Mouse (Mus musculus): ENCODE measurements at regions not wholly inside any gene's neighbourhood (a gene's known extent, or its start where the extent isn't known, plus 50 kb on each side); places are given as distances from the start of the nearest gene placed in this dataset.

DNA sequence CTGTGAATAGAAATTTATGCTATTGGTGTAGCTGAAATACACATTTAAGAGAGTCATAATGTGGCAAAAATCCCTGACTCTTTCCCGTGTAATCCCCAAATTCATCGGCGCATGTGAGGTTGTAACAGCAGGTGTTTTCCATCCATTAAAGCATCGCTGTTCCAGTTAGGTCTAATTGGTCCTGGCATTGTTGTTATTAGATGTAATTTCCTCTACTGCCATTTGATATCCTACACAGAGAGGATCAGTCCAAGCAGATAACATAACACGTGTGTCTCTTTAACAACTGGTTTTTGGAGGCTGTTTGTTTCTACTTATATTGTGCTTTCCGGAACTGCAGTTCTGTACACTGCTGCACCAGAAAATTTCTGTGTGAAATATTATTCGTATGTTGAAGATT lies 101.8 kb downstream of the Vgll3 start:
- intact Hi-C loops (cut with DNase I): no loop called here
- DNase-seq: no peak

DNA sequence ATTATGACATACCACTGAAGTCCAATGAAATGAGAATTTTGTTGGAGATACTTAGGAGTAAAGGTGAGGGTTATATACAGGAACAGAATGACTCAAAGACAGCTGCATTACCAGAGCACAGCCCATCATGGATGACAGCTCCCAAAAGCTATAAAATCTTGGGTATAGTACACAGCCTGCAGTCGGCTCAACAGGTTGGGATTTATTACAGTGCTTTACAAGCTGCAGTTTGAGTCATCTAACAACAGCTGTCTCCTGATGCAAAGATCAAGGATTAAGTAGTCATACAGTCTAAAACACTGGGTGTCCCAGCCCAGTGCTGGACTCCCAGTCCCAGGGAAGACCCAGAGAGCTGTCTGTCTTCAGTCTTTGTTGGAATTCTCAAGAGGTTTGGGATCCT lies 110.9 kb downstream of the Vgll3 start:
- no peak for DNase-seq
- intact Hi-C loops (cut with DNase I): no loop called here

DNA sequence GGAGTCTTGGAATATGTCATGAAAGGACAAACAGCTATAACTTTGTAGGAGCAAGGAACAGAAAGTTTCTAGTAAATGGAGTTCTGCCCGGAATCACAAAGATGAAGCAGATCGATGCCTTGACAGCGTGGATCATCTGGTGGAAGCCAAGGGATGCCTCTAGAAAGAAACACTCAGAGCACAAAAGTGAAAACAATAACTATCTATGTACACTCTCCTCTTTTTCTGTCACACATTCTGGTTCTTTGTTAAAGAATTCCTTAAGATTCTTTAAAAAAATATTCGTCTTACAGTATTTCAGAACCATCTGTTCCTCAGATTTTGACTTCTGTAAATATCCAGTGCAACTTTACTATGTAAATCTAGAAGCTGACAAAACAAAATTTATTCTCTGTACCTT lies 148.8 kb downstream of the Vgll3 start:
- intact Hi-C loops (cut with DNase I): no loop called here
- no peak for DNase-seq

DNA sequence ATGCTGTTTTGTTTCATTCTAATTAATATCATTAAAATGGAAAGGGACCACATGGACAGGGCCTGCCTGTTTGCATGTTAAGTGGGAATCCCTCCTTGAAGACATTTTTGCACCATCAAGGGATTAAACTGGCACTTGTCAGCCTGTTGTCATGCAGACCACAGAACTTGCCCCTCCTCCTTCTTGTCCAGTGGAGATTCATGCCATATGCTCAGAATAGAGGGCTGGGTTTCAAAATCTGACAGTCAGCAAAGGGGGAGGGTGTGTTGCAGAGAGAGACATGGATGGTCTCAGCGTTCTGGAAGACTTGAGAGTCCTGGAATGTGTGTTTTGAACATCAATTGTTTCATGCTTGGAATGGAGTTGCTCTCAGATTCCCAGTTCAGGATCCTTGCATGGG lies 149.2 kb downstream of the Vgll3 start:
- no peak for DNase-seq
- intact Hi-C loops (cut with DNase I): no loop called here

DNA sequence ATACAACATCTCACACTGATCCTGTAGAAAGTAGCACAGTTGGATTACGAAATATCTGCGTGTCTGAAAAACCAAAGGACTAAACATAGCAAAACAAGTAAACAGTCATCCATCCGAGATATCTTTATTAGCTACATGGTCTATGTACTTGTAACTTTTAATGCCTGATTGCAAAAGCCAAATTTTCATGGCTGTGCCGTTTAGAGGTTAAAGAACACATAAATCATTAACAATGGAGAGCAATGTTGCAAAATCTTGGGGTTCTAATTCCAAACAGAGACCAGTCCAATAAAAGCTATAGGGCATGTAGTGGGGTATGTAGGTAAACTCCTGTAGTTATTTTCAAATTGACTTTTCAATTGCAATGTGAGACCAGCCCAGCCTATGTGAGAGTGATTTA lies 162.0 kb downstream of the Vgll3 start:
- intact Hi-C loops (cut with DNase I): no loop called here
- no peak for DNase-seq

DNA sequence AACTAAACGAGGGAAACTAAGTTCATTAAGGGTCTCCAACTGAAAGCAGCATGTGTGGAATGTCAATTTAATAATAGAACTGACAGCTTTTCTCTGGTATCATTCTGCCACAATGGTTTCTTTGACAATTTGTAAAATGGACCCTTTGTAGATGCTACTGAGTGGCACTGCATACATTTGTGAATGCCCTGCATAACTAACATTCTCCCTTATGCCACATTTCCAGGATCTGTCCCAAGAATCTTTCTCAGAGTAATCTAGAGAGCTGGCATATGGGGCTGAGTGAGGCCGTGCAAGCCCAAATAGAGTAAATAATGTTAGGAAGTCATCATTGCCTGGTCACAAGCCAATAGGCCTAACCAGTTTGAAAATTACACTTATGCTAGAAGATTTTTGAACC lies 172.1 kb downstream of the Vgll3 start:
- intact Hi-C loops (cut with DNase I): no loop called here
- no peak for DNase-seq

DNA sequence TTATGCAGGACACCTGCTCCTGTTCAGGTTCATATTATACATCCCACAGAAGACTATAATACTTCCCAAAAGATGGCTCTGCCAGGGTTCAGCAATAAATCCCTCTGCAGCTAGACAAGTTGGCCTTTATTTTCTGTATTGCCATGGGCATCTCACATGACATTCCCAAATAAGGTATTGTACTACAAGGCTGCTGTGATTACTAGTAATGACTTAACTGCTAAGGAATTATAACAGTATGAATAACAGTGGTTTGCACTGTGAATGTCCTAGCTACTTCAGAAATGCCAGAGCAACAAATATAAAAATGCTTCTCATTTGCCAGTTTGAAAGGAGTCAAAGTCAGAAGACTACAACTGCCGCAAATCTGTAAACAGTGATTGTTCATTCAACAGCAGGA lies 184.3 kb downstream of the Vgll3 start:
- DNase-seq: no peak

DNA sequence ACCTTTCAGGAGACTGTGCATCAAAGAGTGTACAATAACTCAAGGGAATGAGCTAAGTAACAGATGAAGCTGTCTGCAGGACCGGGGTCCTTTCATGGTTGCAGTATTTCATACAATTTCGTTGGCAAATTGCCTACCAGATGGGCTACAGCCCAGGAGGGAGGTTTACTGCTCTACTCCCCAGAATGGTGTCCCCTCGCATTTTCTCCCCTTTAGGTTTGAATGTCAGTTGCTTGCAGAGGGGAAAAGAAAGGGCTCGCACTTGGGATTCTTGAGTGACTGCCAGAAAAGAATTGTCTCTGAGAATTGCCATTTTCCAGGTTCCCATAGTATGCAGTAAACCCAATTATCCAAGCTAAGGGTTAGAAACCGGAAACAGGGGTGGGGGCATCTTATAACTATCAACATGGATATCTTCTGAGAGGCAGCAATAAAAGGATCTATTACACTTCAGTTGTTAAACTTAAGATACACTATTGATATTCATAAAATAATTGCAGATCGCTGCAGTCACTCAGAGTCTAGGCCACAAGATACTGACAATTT lies 185.7 kb downstream of the Vgll3 start:
- intact Hi-C loops (cut with DNase I): no loop called here

More for the DNA sequence above, 184.3 kb downstream of the Vgll3 start:
- intact Hi-C loops (cut with DNase I): no loop called here

DNA sequence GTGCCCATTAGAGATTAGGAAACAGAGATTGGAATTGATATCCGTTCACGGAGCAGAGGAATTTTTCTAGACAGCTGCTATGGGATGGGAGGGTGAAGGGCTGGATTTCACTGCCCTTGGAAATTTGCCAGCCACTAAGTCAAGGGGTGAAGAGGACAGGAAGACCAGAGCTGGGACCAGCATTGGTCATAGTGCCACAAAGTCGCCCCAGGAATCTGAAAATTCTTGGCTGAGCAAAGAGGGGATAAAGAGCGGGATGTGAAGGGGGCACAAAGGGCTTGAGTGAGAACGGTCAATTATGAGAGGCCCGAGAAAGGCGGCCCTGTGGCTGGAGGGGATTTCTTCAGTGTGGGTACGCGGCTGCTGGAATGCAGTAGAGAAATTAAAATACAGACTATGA lies 189.6 kb downstream of the Vgll3 start:
- no peak for DNase-seq
- intact Hi-C loops (cut with DNase I): loop anchor here (5.0 kb wide), 1 partner anchor 217 kb away; no protein-coding TSS in a partner anchor

More for the DNA sequence above, 185.7 kb downstream of the Vgll3 start:
- DNase-seq: no peak

DNA sequence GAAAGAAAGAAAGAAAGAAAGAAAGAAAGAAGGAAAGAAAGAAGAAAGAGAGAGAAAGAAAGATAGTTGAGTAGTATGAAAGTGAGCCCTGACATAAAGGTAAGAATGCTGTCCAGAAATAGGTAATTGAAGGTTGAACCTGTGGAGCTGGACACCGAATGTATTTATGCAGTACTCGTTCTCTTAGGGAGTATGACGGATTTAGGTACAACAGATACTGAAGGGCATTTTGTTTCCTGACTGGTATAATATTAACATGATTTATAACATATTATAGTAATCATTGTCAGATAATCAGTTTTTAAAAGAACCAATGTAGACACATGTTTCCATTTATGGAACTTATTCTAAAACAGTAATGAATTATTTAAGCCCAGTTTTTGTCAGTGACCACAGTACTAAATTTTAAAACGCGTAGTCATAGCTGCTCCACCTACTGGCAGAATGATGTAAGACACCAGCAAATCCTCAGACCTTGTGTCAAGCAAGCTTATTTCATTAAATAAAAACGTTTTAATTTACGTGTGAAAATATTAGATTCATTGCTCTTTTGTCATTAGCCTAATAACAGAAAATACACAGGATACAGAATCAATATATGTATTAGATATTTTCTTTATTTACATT lies 191.0 kb downstream of the Vgll3 start:
- peak; percentile 40 to 62 for DNase-seq
- intact Hi-C loops (cut with DNase I): loop anchor here (2.0 to 5.0 kb wide), 2 partner anchors 219 to 377 kb away; no protein-coding TSS in a partner anchor

DNA sequence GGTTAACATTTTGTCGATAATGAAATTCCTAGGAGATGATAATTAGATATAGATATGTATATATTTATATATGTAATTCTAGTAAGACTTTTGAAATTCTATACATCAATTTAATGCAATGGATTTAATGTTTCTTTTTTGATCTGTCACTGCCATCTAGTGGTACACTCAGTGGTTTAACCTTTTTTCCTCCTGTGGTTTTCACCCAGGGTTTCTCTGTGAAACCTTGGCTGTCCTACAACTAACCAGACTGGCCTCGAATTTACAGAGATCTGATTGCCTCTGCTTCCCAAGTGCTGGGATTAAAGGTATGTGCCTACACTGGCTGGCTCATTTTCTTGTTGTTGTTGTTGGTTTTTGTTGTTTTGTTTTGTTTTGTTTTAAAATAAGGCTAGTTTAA lies 198.6 kb downstream of the Vgll3 start:
- intact Hi-C loops (cut with DNase I): loop anchor here (2.0 to 5.0 kb wide), 2 partner anchors 296 to 383 kb away; no protein-coding TSS in a partner anchor
- DNase-seq: peak in 1 of 2 experiments; percentile 9

DNA sequence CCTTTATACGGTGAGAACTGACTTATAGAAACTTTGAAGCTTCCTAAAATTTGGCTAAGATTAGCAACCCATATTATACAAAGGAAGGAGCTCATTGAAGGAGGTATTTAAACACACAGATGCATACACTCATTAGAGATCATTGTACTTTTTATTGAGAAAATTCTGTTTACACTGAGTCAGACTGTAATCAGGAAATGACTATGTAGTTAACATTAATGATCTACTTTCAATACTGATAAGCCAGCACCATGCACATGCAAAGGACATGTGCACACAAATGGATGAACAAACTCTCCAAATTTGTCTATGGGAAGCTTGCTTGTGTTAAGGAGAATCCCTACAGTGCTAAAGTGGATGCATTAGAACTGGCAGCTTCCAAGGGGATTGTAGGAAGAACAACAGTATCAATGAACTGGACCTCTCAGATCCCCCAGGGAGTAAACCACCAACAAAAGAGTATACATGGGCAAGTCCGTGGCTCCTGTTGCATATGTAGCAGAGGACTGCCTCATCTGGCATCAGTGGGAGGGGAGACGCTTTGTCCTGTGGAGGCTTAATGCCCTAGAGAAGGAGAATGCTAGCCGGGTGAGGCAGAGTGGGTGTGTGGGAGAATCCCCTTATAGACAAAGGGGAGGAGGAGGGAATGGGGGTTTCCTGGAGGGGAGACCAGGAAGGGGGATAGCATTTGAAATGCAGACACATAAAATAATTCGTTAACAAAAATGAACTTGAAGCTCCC lies 200.0 kb downstream of the Vgll3 start:
- DNase-seq: no peak
- intact Hi-C loops (cut with DNase I): loop anchor here (5.0 kb wide), 1 partner anchor 298 kb away; no protein-coding TSS in a partner anchor

DNA sequence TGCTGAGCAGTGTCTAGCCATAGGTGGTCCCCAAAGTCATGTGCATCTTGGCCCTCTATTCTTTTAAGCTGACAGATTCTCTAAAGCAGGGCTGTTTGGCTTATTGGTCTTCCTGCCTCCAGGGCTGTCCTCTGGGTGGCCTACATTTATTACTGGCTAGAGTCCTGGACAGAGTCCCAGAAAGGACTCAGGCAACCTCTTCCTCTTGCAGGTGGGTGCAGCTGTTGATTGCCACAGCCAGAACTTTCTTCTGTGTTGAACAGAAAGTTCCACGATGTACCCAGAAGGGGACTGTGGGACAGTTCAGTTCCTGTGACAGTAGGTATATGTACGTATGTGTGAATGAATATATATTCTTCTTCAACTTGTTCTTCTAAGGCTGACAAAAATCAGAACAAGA lies 202.0 kb downstream of the Vgll3 start:
- intact Hi-C loops (cut with DNase I): no loop called here
- peak; percentile 50 to 52 for DNase-seq

DNA sequence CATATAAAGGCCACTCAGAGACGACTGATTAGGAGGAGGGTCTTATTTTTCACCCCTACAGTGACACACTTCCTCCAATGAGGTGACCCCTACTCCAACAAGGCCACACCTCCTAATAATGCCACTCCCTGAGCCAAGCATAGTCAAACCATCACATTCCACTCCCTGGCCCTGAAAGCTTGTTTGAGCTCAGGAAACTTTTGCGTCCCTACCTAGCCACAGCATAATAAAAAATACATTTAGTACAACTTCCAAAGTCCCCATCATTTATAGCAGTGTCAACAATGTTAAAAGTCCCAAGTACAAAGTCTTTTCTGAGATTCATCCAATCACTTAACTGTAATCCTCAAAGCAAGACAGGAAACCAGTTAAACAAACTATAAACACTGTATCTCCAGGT lies 208.3 kb downstream of the Vgll3 start:
- no peak for DNase-seq
- intact Hi-C loops (cut with DNase I): no loop called here

All from heart, postnatal 10 days (tissue).